ENCODE assay signal across 8 mouse cellular contexts in the genomic region with DNA sequence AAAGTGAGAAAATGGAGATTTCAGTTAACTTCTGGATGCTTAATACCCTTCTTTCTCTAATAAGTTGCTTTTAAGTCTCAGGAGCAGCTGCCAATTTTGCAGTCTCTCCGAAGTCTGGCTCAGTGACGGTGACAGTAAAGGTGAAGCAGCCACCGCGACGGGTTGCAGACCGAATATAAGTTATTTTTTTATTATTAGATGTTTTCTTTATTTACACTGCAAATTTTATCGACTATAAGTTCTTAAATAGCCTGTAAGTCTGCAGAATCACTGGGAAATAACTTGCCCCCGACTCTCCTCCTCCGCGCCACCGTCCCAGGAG. TPM values are rescaled to one million over a fixed set of nuclear protein-coding genes. Genes with fewer than 3 reads are reported as not detected.
DNase-seq lines count a peak whose midpoint lies in the region; ATAC-seq and TF ChIP-seq lines count a peak whose summit lies in the region.

No protein-coding gene starts in this region.

- intact Hi-C loops in left cerebral cortex, adult 2 months (cut with DNase I): loop anchor here (10.0 kb wide), 1 partner anchor 271 kb away; the partner anchor contains the start of gene Diaph3
- intact Hi-C loops in left cerebral cortex, postnatal 36 days (cut with DNase I): no loop called here

- no peaks in the 10 kb centered on the region for H3K27me3 ChIP-seq in embryonic facial prominence, embryonic 12.5 days
- H3K27me3 ChIP-seq in hindbrain, postnatal 0 days (ENCODE audit: insufficient read depth, low read length): no peaks in the 10 kb centered on the region
- H3K27me3 ChIP-seq in midbrain, postnatal 0 days (ENCODE audit: insufficient read depth, low read length): no peaks in the 10 kb centered on the region

- H3K27ac ChIP-seq in left cerebral cortex, adult 2 months: peak overlapping the region; percentile 95; the same call in 1 of the 2 replicates
- H3K27ac ChIP-seq in embryonic facial prominence, embryonic 12.5 days: no peak overlapping the region; the same call in 1 of the 2 replicates
- peak overlapping the region; percentile 99; the same call in 1 of the 2 replicates for H3K27ac ChIP-seq in hindbrain, postnatal 0 days
- H3K27ac ChIP-seq in midbrain, postnatal 0 days (ENCODE audit: low read depth, low read length): no peak overlapping the region

- H3K9ac ChIP-seq in embryonic facial prominence, embryonic 12.5 days: peak overlapping the region; percentile 44
- no peak overlapping the region for H3K9ac ChIP-seq in hindbrain, postnatal 0 days (replicated peaks; ENCODE audit: low read length)
- no peak overlapping the region; the same call in 1 of the 2 replicates for H3K9ac ChIP-seq in midbrain, postnatal 0 days (replicated peaks; ENCODE audit: low read length, poor library complexity, severe bottlenecking)

- peaks cover 11% of the 10 kb centered on the region; the same call in 1 of the 2 replicates for H3K4me1 ChIP-seq in embryonic facial prominence, embryonic 12.5 days
- no peaks in the 10 kb centered on the region; the same call in 1 of the 2 replicates for H3K4me1 ChIP-seq in hindbrain, postnatal 0 days (ENCODE audit: insufficient read depth, low read length)
- H3K4me1 ChIP-seq in midbrain, postnatal 0 days (ENCODE audit: insufficient read depth, low read length): 0 out of 2 replicates have a peak, but pooled peaks cover 6% of the 10 kb centered on the region

- peak overlapping the region; percentile 69 for H3K4me2 ChIP-seq in embryonic facial prominence, embryonic 12.5 days (replicated peaks)
- H3K4me2 ChIP-seq in hindbrain, postnatal 0 days (ENCODE audit: low read depth, low read length): peak overlapping the region; percentile 88
- peak overlapping the region; percentile 87 for H3K4me2 ChIP-seq in midbrain, postnatal 0 days (ENCODE audit: low read depth, low read length, poor library complexity, severe bottlenecking)

- TF ChIP-seq CTCF in left cerebral cortex, adult 2 months (IDR thresholded peaks at IDR 0.05): no peak
- no peak for TF ChIP-seq CTCF in hindbrain, postnatal 0 days (IDR thresholded peaks at IDR 0.05; ENCODE audit: low read depth)
- TF ChIP-seq CTCF in midbrain, postnatal 0 days (IDR thresholded peaks at IDR 0.05): no peak

- no peaks in the 10 kb centered on the region for H3K36me3 ChIP-seq in embryonic facial prominence, embryonic 12.5 days
- H3K36me3 ChIP-seq in hindbrain, postnatal 0 days (ENCODE audit: insufficient read depth, low read length): no peaks in the 10 kb centered on the region
- H3K36me3 ChIP-seq in midbrain, postnatal 0 days (ENCODE audit: insufficient read depth, low read length): no peaks in the 10 kb centered on the region

- no peak for ATAC-seq in embryonic facial prominence, embryonic 12.5 days (ENCODE audit: insufficient number of reproducible peaks, insufficient read depth, low FRiP score, low TSS enrichment)
- no peak for ATAC-seq in hindbrain, postnatal 0 days
- no peak for ATAC-seq in midbrain, postnatal 0 days (ENCODE audit: low FRiP score)

- DNase-seq in left cerebral cortex, adult 2 months (ENCODE audit: extremely low spot score in 1 of 2, low spot score in 2 of 2): no peak
- DNase-seq in left cerebral cortex, postnatal 36 days (ENCODE audit: low spot score in 2 of 2): no peak
- DNase-seq in hindbrain, postnatal 0 days (ENCODE audit: low spot score): no peak
- DNase-seq in midbrain, postnatal 0 days (ENCODE audit: low spot score): no peak
- no peak for DNase-seq in cerebellum, postnatal 36 days
- DNase-seq in adrenal gland, adult 8-10 months: no peak
- DNase-seq in Muller cell, postnatal 12 days (ENCODE audit: inconsistent ontology term): no peak

- H3K4me3 ChIP-seq in left cerebral cortex, adult 2 months: peak overlapping the region; percentile 93
- peak overlapping the region; percentile 84 for H3K4me3 ChIP-seq in embryonic facial prominence, embryonic 12.5 days
- H3K4me3 ChIP-seq in hindbrain, postnatal 0 days (ENCODE audit: low read length): peak overlapping the region; percentile 90
- H3K4me3 ChIP-seq in midbrain, postnatal 0 days (ENCODE audit: low read depth, low read length): peak overlapping the region; percentile 83

- WGBS in embryonic facial prominence, embryonic 12.5 days: 2% methylated on average over 11 of the region's 11 CpGs
- WGBS in hindbrain, postnatal 0 days: 2% methylated on average over 11 of the region's 11 CpGs
- 2% methylated on average over 11 of the region's 11 CpGs for WGBS in midbrain, postnatal 0 days

- H3K9me3 ChIP-seq in embryonic facial prominence, embryonic 12.5 days: no peaks in the 10 kb centered on the region
- H3K9me3 ChIP-seq in hindbrain, postnatal 0 days (ENCODE audit: low read length): no peaks in the 10 kb centered on the region
- no peaks in the 10 kb centered on the region for H3K9me3 ChIP-seq in midbrain, postnatal 0 days (ENCODE audit: low read length)

RNA-seq across cellular contexts. Expression of gene Tdrd3, which starts 1.0 kb away (rescaled TPM):
- 10 to 100 TPM; 25.1 to 28.5 TPM for total RNA-seq in left cerebral cortex, adult 2 months (2021)
- 10 to 100 TPM; 24.4 to 25.8 TPM for total RNA-seq in left cerebral cortex, postnatal 36 days (2021)
- 46.1 and 49.5 TPM in 2 replicates for polyA plus RNA-seq in embryonic facial prominence, embryonic 12.5 days (2016; fragmentation: Nextera tagmentation; extraction: Ambion mirVana)
- 11.6 and 30.6 TPM in 2 replicates for total RNA-seq in hindbrain, postnatal 0 days (2014; rRNA removed)
- polyA plus RNA-seq in hindbrain, postnatal 0 days (2015; fragmentation: Nextera tagmentation; extraction: Ambion mirVana): 26.4 and 28.5 TPM in 2 replicates
- total RNA-seq in midbrain, postnatal 0 days (2014; rRNA removed): 25.7 and 29.3 TPM in 2 replicates
- 29.2 and 31.1 TPM in 2 replicates for polyA plus RNA-seq in midbrain, postnatal 0 days (2015; fragmentation: Nextera tagmentation; extraction: Ambion mirVana)
- total RNA-seq in adrenal gland, adult 8-10 months (2022): 10 to 100 TPM; 35.8 to 43.2 (median 42.1) TPM

Comparison
In these comparisons a context has a peak if more than half of its experiments do, and no peak if none do; other contexts are left out.
1. H3K27ac ChIP-seq: peak in left cerebral cortex, adult 2 months (single experiment) and hindbrain, postnatal 0 days (single experiment); none in embryonic facial prominence, embryonic 12.5 days (single experiment) and midbrain, postnatal 0 days (single experiment).
2. Peak in every context shown above with its lines, with median percentiles within 50 percentile points of each other: H3K4me3 ChIP-seq and H3K4me2 ChIP-seq.